Mouse (Mus musculus) left cerebral cortex, postnatal 25 days (tissue): Measurements from ENCODE around the gene Lrfn5. TPM values are rescaled to one million over a fixed set of nuclear protein-coding genes. Genes with fewer than 3 reads are reported as not detected.

Source experiments
- DNase-seq, 2 experiments: peaks; one replicate each; pipeline ENCODE4 v3.0.0; 2022; ENCODE audit warnings: low spot score in 2 of 2, mixed read lengths in 1 of 2
- intact Hi-C: fragments of 180-260 bp; cut with DNase I; formaldehyde crosslinking; loops from one replicate; pipeline ENCODE4 v1.15.1; 2025
- total RNA-seq, 2 experiments: library from RNA; stranded (reverse); gene quantifications; 2 replicates each; pipeline ENCODE4 v1.2.3; 2021

Lrfn5 gene
- total RNA-seq: 100 to 1,000 TPM; 121 TPM

DNA sequence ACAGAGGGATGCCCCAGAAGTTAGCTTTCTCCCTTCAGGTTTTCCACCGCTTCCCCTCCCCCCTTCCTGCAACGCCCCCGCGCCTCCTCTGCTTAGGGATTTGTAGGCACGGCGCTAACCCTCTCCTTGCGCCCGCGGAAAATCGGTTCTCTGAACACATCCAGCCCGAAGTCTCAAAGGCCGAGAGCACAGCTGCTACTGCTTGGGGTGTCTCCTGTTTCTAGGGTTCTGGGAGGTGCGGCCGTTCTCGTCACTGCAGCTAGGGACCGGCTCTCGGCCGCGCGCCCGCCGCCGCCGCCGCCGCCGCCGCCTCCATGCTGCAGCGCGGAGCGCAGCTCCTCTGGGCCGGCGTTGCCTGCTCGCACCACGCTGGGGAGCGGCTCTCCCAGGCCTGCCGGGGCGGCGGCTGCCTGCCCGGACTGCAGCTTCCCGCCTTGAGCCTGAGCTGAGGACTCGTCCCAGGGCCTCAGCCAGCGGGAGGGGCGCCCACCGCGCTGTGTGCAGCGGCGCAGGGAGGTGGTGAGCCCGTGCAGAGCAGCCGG, at the start of gene Lrfn5:
Gene Lrfn5 (plus strand): TSS at position 322 of the 542 bp plus-strand sequence.
- intact Hi-C loops: loop anchor here (5.0 to 10.0 kb wide), 3 partner anchors 312 to 1901 kb away; no protein-coding TSS in a partner anchor
- DNase-seq: peak; percentile 79 to 82

- intact Hi-C loops: loop anchor here (5.0 to 10.0 kb wide), 3 partner anchors 313 to 1899 kb away; no protein-coding TSS in a partner anchor
- DNase-seq: peak; percentile 57 to 62
Observed at GRCm38 (mm10) chr12:61521501-61522147, 1.3 kb upstream of the Lrfn5 start.

DNA sequence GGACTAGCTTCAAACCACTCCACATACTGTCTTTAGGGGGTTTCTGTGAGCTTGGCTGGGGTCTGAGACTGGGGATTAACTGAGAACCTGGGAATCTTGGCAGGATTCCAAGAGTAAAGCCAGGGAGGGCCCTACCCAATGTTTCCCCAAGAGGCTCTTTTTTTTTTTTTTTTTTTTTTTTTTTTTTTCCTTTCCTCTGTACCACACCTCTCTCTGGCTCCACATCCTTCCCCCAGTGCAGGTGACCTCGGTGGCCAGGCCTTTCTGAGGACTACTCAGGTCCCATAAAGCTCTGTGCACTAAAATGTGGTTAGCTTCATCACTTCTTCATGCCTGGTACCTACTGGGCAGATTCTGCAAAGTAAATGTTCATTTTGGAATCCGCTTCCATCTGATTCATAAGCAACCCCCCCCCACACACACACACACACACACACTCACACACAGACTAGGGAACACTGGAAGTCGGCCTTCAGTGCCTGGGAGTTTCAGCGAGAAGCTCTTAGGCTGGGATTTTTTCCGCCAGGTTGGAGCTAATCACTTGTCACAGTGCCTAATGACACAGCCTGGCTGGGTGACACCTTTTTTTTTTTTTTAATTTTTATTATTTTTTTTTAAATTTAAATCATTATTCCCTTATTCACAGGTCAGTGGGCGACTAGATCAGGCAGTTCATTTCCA, 662 bp upstream of the Lrfn5 start:
- intact Hi-C loops: loop anchor here (5.0 to 10.0 kb wide), 3 partner anchors 313 to 1900 kb away; no protein-coding TSS in a partner anchor
- DNase-seq: peak in 1 of 2 experiments; percentile 51

- DNase-seq: peak; percentile 40 to 61
- intact Hi-C loops: loop anchor here (5.0 to 10.0 kb wide), 3 partner anchors 311 to 1901 kb away; no protein-coding TSS in a partner anchor
Observed at GRCm38 (mm10) chr12:61523631-61524182, 757 bp downstream of the Lrfn5 start.

- peak; percentile 66 to 70 for DNase-seq
- intact Hi-C loops: loop anchor here (5.0 to 10.0 kb wide), 3 partner anchors 311 to 1902 kb away; no protein-coding TSS in a partner anchor
Observed at GRCm38 (mm10) chr12:61524183-61524651, 1.3 kb downstream of the Lrfn5 start.

DNA sequence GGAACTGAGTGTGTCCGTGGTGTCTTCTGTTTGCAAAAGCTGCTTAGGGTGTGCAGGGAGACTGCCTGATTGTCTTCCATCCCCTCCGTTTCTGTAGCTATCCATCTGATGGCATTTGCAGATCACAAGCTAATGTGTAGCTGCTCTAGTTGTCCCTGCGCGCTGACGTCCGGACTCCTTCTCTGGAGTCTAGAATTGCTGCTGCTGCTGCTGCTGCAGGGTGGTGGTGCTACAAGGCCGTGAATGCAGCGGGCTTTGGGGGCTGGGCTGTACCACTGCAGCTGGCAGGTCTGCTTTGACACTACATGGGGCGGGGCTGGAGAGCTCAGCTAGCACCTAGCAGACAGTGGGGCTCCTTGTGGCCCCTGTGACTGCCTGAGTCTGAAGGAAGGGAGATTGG, 3.2 kb downstream of the Lrfn5 start:
- intact Hi-C loops: loop anchor here (10.0 kb wide), 2 partner anchors 309 to 1731 kb away; no protein-coding TSS in a partner anchor
- peak; percentile 84 to 92 for DNase-seq

DNA sequence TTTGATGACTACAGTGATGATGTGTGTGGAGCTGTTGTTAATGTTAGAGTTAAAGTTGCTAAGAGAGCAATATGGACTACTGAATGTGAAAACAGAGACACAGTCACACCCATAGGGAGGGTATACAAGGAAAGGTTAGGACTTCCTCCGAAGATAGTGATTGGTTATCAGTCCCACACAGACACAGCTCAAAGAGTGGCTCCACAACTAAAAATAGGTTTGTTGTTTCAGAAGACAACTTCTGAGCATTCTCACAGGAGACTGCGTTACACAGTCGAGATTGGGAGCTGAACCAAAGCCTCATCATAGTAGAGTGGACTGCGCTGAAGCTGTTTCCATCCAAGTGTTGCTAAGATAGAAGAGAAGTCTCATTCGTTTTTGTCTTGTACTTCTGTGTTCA, 57.0 kb downstream of the Lrfn5 start:
- no peak for DNase-seq
- intact Hi-C loops: no loop called here

GRCm38 (mm10) chr12:61600305-61600704, 77.4 kb downstream of the Lrfn5 start:
- intact Hi-C loops: no loop called here
- DNase-seq: no peak

DNA sequence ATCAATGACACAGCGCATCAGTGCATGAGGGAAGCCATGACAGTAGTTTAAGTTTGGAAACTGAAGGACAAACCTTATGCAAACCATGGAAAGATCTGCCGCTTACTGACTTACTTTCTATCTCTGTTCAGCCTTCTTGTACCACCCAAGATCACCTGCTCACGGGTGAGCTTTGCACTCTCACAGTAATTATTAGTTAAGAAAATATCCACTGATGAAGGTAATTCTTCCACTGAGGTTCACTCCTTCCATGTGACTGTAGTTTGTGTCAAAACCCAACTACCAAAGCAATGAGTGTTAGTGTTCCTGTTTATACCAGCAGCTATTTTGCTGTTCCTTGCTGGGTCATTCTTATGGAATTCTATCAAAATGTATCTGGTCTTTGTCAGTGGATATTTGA, 84.9 kb downstream of the Lrfn5 start:
- intact Hi-C loops: no loop called here
- DNase-seq: no peak

GRCm38 (mm10) chr12:61610081-61610480, 87.1 kb downstream of the Lrfn5 start:
- no peak for DNase-seq
- intact Hi-C loops: no loop called here

DNA sequence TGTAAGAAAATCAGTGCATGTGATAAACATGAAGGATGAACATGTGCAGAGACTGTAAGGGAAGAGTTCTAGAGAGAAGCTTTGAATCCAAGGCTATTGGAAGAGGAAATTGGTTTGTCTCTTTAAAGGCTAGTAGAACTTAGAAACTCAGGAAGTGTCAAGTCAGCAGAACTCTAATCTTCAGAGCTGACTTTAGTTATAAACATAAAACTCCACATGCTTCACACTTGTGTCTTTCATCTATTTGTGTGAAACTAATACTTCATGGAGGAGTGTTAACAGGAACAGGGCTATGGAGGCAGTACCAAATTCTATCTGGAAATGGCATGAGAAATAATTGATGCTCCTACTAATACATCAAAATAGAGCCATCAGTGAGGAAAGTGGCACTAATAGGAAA, 101.6 kb downstream of the Lrfn5 start:
- intact Hi-C loops: no loop called here
- DNase-seq: no peak

GRCm38 (mm10) chr12:61654380-61654779, 131.4 kb downstream of the Lrfn5 start:
- intact Hi-C loops: no loop called here

GRCm38 (mm10) chr12:61723158-61723557, 200.2 kb downstream of the Lrfn5 start:
- peak in 1 of 2 experiments; percentile 31 for DNase-seq
- intact Hi-C loops: no loop called here

More at GRCm38 (mm10) chr12:61654380-61654779, 131.4 kb downstream of the Lrfn5 start:
- no peak for DNase-seq

DNA sequence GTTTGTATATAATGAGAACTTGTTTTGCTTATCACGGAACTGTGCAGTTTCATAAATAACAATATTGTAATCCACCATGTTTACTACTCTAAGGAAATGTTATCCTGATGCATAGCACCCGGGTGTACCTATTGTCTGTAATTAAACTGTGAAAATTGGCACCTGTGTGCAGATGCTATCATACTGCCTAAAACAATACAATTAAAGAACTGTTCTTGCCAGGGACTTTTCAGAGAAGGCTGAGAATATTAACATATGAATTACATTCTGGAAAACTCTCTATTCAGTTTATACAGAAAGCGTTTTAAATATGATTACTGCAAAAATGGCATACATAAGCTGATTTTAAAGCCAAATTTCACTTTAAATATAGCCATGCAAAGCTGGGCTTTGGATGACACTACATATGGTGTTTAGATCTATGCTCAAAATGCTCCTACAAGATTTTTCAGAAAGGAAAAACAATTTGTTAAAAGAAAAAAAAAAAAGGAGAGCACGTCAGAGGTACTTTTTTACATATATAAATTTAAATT, 284.2 kb downstream of the Lrfn5 start:
- intact Hi-C loops: no loop called here
- peak in 1 of 2 experiments; percentile 63 for DNase-seq

DNA sequence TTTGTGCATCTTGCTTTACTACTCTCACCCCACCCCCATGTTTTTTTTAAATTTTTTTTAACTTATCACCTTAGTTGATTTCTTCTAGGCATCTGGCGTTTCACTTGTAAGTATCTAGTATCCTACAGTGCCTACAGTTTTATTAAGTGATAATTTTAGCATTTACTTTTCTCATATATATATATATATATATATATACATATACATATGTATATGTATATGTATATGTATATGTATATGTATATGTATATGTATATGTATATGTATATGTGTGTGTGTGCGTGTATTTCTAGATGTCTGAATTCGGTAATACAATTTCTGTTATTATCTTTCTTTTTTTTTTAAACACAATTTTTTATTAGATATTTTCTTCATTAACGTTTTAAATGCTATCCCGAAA, 300.7 kb downstream of the Lrfn5 start:
- DNase-seq: no peak
- intact Hi-C loops: no loop called here

DNA sequence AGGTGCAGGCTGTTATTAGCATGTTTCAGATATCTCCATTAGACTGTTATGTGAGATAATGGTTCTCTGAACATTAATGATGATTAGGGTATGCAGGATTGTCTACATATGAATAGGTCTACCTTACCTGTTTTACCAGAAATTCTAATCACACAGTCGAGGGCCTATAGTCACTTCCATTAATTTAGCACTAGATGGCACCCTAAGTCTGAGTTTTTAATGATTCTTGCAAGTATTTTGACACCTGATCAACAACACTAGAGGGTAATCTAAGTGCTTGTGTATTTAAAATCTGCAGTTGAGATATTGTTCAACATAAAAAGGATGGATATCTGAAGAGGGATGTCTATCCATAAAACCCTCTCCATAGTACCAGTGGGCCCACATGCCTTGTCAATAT, 303.4 kb downstream of the Lrfn5 start:
- intact Hi-C loops: no loop called here
- no peak for DNase-seq

GRCm38 (mm10) chr12:61842599-61843291, 319.8 kb downstream of the Lrfn5 start:
- no peak for DNase-seq
- intact Hi-C loops: no loop called here

GRCm38 (mm10) chr12:61854183-61854582, 331.2 kb downstream of the Lrfn5 start:
- intact Hi-C loops: no loop called here

More at GRCm38 (mm10) chr12:61854183-61854582, 331.2 kb downstream of the Lrfn5 start:
- no peak for DNase-seq
